In the genomic region with DNA sequence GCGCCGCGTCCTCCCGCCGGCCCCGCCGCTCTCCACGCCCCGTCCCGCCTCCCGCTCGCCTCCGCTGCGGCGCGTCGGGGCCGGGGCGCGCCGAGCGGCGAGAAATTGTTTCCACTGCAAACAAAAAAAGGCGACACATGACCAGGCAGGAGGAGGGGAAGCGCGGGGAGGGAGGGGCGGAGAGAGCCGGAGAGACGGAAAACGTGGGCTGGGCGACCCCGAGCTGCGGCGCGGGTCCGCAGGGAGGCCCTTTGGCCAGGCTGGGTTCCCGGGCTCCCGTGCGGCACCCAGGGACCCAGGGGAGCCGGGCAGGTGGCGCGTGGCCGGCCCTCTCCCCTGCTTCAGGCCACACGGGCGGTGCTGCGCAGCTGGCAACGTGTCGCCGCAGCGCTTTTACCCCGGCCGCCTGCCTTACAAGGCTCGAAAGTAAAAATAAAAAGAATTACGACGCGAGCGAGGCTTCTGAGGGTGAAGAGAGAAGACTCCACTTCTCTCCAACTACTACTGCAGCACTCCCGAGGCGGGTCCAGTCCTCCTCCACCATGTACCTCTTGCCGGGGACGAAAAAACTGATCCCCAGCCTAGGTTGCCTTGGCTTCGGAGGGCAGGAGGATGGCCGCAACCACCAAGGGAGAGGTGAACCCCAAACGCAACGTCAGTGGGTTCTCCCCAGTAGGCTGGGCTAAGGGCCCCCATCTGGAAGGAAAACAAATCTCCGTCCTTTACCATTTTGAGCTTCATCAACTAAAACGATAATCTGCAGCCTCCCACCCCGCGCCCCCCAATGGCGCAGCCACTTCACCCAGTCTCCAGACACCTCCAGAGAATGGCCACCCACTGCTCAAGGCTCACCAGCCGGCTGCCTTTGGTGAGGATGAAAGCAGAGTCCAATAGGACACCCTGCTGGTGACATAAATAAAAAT, we compare ENCODE assay signal across 8 mouse cellular contexts.
DNase-seq lines count a peak whose midpoint lies in the region; ATAC-seq lines count a peak whose summit lies in the region.

No protein-coding gene starts in this region.

- intact Hi-C loops in gastrocnemius, postnatal 14 days (cut with DNase I; ENCODE audit: low total_unique reads), result loop anchor here (10.0 kb wide), 1 partner anchor 298 kb away; no protein-coding TSS in a partner anchor
- intact Hi-C loops in left cerebral cortex, postnatal 14 days (cut with DNase I), result loop anchor here (5.0 to 10.0 kb wide), 2 partner anchors 169 to 298 kb away; partner anchors contain the start of gene Foxn3

- peak; percentile 87 for DNase-seq in adipocyte (ENCODE audit: low spot score)
- peak; percentile 91 for DNase-seq in embryo, embryonic 10 days (ENCODE audit: low spot score)
- DNase-seq in gastrocnemius, postnatal 14 days, result peak; percentile 88
- peak; percentile 78 to 83 for DNase-seq in left cerebral cortex, postnatal 14 days (ENCODE audit: low spot score in 2 of 2)
- peak; percentile 78 for DNase-seq in right cerebral cortex, postnatal 14 days
- DNase-seq in urinary bladder, postnatal 25 days (ENCODE audit: low spot score), result peak; percentile 80

- ATAC-seq in inflammation-experienced regulatory T-cells, adult 6 months, result peak; percentile 69
- ATAC-seq in megakaryocyte-erythroid progenitor cell, adult 5-6 weeks (replicated peaks; ENCODE audit: low FRiP score, low TSS enrichment, poor library complexity, severe bottlenecking), result peak; percentile 66

Comparison
In these comparisons a context has a peak if more than half of its experiments do, and no peak if none do; other contexts are left out.
1. Peak in every context shown above with its lines: DNase-seq and ATAC-seq.